13 mouse cellular contexts compared by ENCODE assay signal in the genomic region with DNA sequence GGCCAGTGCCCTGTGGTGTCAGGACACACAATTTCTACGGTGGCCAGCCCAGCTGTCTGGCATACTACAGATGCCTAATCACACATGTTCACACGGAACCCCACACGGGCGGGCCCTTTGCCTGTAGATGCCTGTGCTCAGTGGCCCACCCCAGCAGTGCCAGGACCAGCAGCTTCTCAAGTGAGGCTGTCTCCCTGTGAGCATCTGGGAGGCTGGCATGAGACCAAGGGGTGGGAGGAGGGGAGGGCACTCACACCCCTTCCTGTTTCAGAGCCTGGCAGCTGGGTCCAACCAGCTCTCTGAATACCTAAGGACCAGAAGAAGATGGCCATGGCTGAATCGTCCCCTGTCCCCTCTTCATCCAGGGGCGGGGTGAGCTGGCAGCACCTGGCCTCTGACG. TPM values are rescaled to one million over a fixed set of nuclear protein-coding genes. Genes with fewer than 3 reads are reported as not detected.
DNase-seq lines count a peak whose midpoint lies in the region; ATAC-seq and TF ChIP-seq lines count a peak whose summit lies in the region.
"Had no signal": no experiment of that assay in that cellular context is flagged by ENCODE, and none has a peak within 500 bp of the region (broad histone marks: within the 10 kb centered on the region; RNA-seq: fewer than 3 reads in every experiment).

No protein-coding gene starts in this region.

- DNase-seq in embryonic facial prominence, embryonic 14.5 days (ENCODE audit: low spot score): peak; percentile 33
- no peak for DNase-seq in embryonic facial prominence, embryonic 10.5 days (ENCODE audit: low spot score)
- no peak for DNase-seq in limb, embryonic 14.5 days (ENCODE audit: low spot score)
- no peak for DNase-seq in limb, embryonic 10.5 days (ENCODE audit: low spot score)
- DNase-seq in frontal cortex, postnatal 36 days (ENCODE audit: low spot score in 2 of 2): peak; percentile 32 to 50
- peak; percentile 18 for DNase-seq in retina, embryonic 14.5 days (ENCODE audit: low spot score)
- DNase-seq in heart, embryonic 10.5 days (ENCODE audit: low spot score): no peak
- DNase-seq: heart, adult 18-20 months had no signal

- no peaks in the 10 kb centered on the region for H3K9me3 ChIP-seq in embryonic facial prominence, embryonic 14.5 days (ENCODE audit: control insufficient read depth, low read length)
- no peaks in the 10 kb centered on the region for H3K9me3 ChIP-seq in embryonic facial prominence, embryonic 10.5 days
- no peaks in the 10 kb centered on the region for H3K9me3 ChIP-seq in limb, embryonic 14.5 days (ENCODE audit: control insufficient read depth, low read length)
- H3K9me3 ChIP-seq in limb, embryonic 10.5 days (replicated peaks): no peaks in the 10 kb centered on the region
- no peaks in the 10 kb centered on the region for H3K9me3 ChIP-seq in heart, embryonic 10.5 days

- H3K27ac ChIP-seq in embryonic facial prominence, embryonic 14.5 days (replicated peaks; ENCODE audit: low read depth, low read length): no peak overlapping the region
- H3K27ac ChIP-seq in embryonic facial prominence, embryonic 10.5 days (replicated peaks): no peak overlapping the region
- H3K27ac ChIP-seq in limb, embryonic 14.5 days (replicated peaks; ENCODE audit: low read depth, low read length): no peak overlapping the region
- no peak overlapping the region for H3K27ac ChIP-seq in limb, embryonic 10.5 days
- no peak overlapping the region for H3K27ac ChIP-seq in heart, embryonic 10.5 days

- WGBS in embryonic facial prominence, embryonic 14.5 days: 65% methylated on average over 7 of the region's 7 CpGs
- WGBS in embryonic facial prominence, embryonic 10.5 days: 81% methylated on average over 7 of the region's 7 CpGs
- 75% methylated on average over 7 of the region's 7 CpGs for WGBS in limb, embryonic 14.5 days
- WGBS in limb, embryonic 10.5 days: 86% methylated on average over 7 of the region's 7 CpGs
- WGBS in heart, embryonic 10.5 days: 72% methylated on average over 7 of the region's 7 CpGs

- H3K27me3 ChIP-seq in embryonic facial prominence, embryonic 14.5 days (replicated peaks; ENCODE audit: control insufficient read depth, insufficient read depth, low read length): 0 out of 2 replicates have a peak, but pooled peaks cover 4% of the 10 kb centered on the region
- no peaks in the 10 kb centered on the region for H3K27me3 ChIP-seq in embryonic facial prominence, embryonic 10.5 days (replicated peaks; ENCODE audit: low read depth, poor library complexity, severe bottlenecking)
- H3K27me3 ChIP-seq in limb, embryonic 14.5 days (ENCODE audit: control insufficient read depth, insufficient read depth, low read length): no peaks in the 10 kb centered on the region
- H3K27me3 ChIP-seq in limb, embryonic 10.5 days (ENCODE audit: low read depth, poor library complexity, severe bottlenecking): peaks cover 14% of the 10 kb centered on the region
- peaks cover 24% of the 10 kb centered on the region; the same call in 1 of the 2 replicates for H3K27me3 ChIP-seq in heart, embryonic 10.5 days (ENCODE audit: insufficient read depth, poor library complexity, severe bottlenecking)

- peak; percentile 68 for ATAC-seq in embryonic facial prominence, embryonic 14.5 days (ENCODE audit: low read depth)
- peak; percentile 23; the same call in 1 of the 2 replicates for ATAC-seq in limb, embryonic 14.5 days (ENCODE audit: low FRiP score, low read depth)
- ATAC-seq in monocyte, adult 5-6 weeks (replicated peaks; ENCODE audit: insufficient number of reproducible peaks, low FRiP score, low TSS enrichment, poor library complexity, severe bottlenecking): no peak
- ATAC-seq: activated CD4-positive, CD25-positive, alpha-beta regulatory T cell, adult 4 months had no signal

- 0 out of 2 replicates have a peak, but pooled peaks cover 3% of the 10 kb centered on the region for H3K4me1 ChIP-seq in embryonic facial prominence, embryonic 14.5 days (ENCODE audit: control insufficient read depth, insufficient read depth, low read length)
- H3K4me1 ChIP-seq in embryonic facial prominence, embryonic 10.5 days: peaks cover 18% of the 10 kb centered on the region
- H3K4me1 ChIP-seq in limb, embryonic 14.5 days (ENCODE audit: control insufficient read depth, insufficient read depth, low read length): no peaks in the 10 kb centered on the region
- H3K4me1 ChIP-seq in limb, embryonic 10.5 days: peaks cover 6% of the 10 kb centered on the region
- peaks cover 18% of the 10 kb centered on the region for H3K4me1 ChIP-seq in heart, embryonic 10.5 days

- no peak overlapping the region for H3K9ac ChIP-seq in embryonic facial prominence, embryonic 14.5 days (ENCODE audit: low read depth, low read length)
- no peak overlapping the region for H3K9ac ChIP-seq in limb, embryonic 14.5 days (ENCODE audit: low read depth, low read length, severe bottlenecking)

- H3K36me3 ChIP-seq in embryonic facial prominence, embryonic 14.5 days (ENCODE audit: control insufficient read depth, insufficient read depth, low read length): no peaks in the 10 kb centered on the region
- no peaks in the 10 kb centered on the region for H3K36me3 ChIP-seq in embryonic facial prominence, embryonic 10.5 days (replicated peaks)
- H3K36me3 ChIP-seq in limb, embryonic 14.5 days (ENCODE audit: control insufficient read depth, insufficient read depth, low read length): no peaks in the 10 kb centered on the region
- H3K36me3 ChIP-seq in limb, embryonic 10.5 days: no peaks in the 10 kb centered on the region
- H3K36me3 ChIP-seq in heart, embryonic 10.5 days: no peaks in the 10 kb centered on the region

- H3K4me3 ChIP-seq in embryonic facial prominence, embryonic 14.5 days (ENCODE audit: low read depth, low read length): no peak overlapping the region
- H3K4me3 ChIP-seq in embryonic facial prominence, embryonic 10.5 days: no peak overlapping the region
- H3K4me3 ChIP-seq in limb, embryonic 14.5 days (replicated peaks; ENCODE audit: low read length): no peak overlapping the region
- no peak overlapping the region for H3K4me3 ChIP-seq in limb, embryonic 10.5 days
- H3K4me3 ChIP-seq in heart, embryonic 10.5 days: no peak overlapping the region
- H3K4me3 ChIP-seq: myocyte had no signal

- no peak overlapping the region for H3K4me2 ChIP-seq in embryonic facial prominence, embryonic 14.5 days (ENCODE audit: low read depth, low read length)
- H3K4me2 ChIP-seq in limb, embryonic 14.5 days (replicated peaks; ENCODE audit: low read depth, low read length, severe bottlenecking): no peak overlapping the region

- TF ChIP-seq POLR2A in limb, embryonic 14.5 days (IDR thresholded peaks at IDR 0.05; ENCODE audit: borderline replicate concordance, extremely low read depth, insufficient read depth, insufficient read length): no peak

RNA-seq across cellular contexts. Expression of a gene that starts 22.0 kb away (rescaled TPM):
- not detected in 2 replicates for polyA plus RNA-seq in embryonic facial prominence, embryonic 14.5 days (2014; fragmentation: Nextera tagmentation; extraction: Ambion mirVana)
- not detected in 2 replicates for polyA plus RNA-seq in embryonic facial prominence, embryonic 10.5 days (2016; fragmentation: Nextera tagmentation; extraction: Ambion mirVana)
- not detected in 2 replicates for polyA plus RNA-seq in limb, embryonic 14.5 days (2012; rRNA removed)
- not detected in 2 replicates for polyA plus RNA-seq in limb, embryonic 14.5 days (2014; fragmentation: Nextera tagmentation; extraction: Ambion mirVana)
- not detected in 2 replicates for polyA plus RNA-seq in limb, embryonic 10.5 days (2016; fragmentation: Nextera tagmentation; extraction: Ambion mirVana)
- total RNA-seq in monocyte, adult 5-6 weeks (2017): not detected in 3 replicates
- not detected in 2 replicates for polyA plus RNA-seq in heart, embryonic 10.5 days (2016; fragmentation: Nextera tagmentation; extraction: Ambion mirVana)
- total RNA-seq: heart, adult 18-20 months; liver, adult 2 months had no signal
- polyA plus RNA-seq: activated CD4-positive, CD25-positive, alpha-beta regulatory T cell, adult 4 months; kidney, embryonic 14.5 days; liver, adult 2 months; myocyte had no signal

RNA-seq across cellular contexts. Expression of a gene that starts 43.0 kb away (rescaled TPM):
- 0.32 and 0.35 TPM in 2 replicates for polyA plus RNA-seq in embryonic facial prominence, embryonic 14.5 days (2014; fragmentation: Nextera tagmentation; extraction: Ambion mirVana)
- 0.31 and 0.65 TPM in 2 replicates for polyA plus RNA-seq in embryonic facial prominence, embryonic 10.5 days (2016; fragmentation: Nextera tagmentation; extraction: Ambion mirVana)
- polyA plus RNA-seq in limb, embryonic 14.5 days (2012; rRNA removed): 0.19 and 0.20 TPM in 2 replicates
- 0.08 and 0.12 TPM in 2 replicates for polyA plus RNA-seq in limb, embryonic 14.5 days (2014; fragmentation: Nextera tagmentation; extraction: Ambion mirVana)
- 0.06 and 0.24 TPM in 2 replicates for polyA plus RNA-seq in limb, embryonic 10.5 days (2016; fragmentation: Nextera tagmentation; extraction: Ambion mirVana)
- total RNA-seq in monocyte, adult 5-6 weeks (2017): not detected in 3 replicates
- polyA plus RNA-seq in heart, embryonic 10.5 days (2016; fragmentation: Nextera tagmentation; extraction: Ambion mirVana): 0.30 and 0.42 TPM in 2 replicates
- polyA plus RNA-seq: activated CD4-positive, CD25-positive, alpha-beta regulatory T cell, adult 4 months; myocyte had no signal

RNA-seq across cellular contexts. Expression of a gene that starts 54.8 kb away (rescaled TPM):
- polyA plus RNA-seq in embryonic facial prominence, embryonic 14.5 days (2014; fragmentation: Nextera tagmentation; extraction: Ambion mirVana): 1.0 and 3.0 TPM in 2 replicates
- 0.09 and 0.25 TPM in 2 replicates for polyA plus RNA-seq in embryonic facial prominence, embryonic 10.5 days (2016; fragmentation: Nextera tagmentation; extraction: Ambion mirVana)
- polyA plus RNA-seq in limb, embryonic 14.5 days (2012; rRNA removed): 0.23 and 0.51 TPM in 2 replicates
- 0.70 and 1.1 TPM in 2 replicates for polyA plus RNA-seq in limb, embryonic 14.5 days (2014; fragmentation: Nextera tagmentation; extraction: Ambion mirVana)
- 0.25 and 0.61 TPM in 2 replicates for polyA plus RNA-seq in limb, embryonic 10.5 days (2016; fragmentation: Nextera tagmentation; extraction: Ambion mirVana)
- not detected in 3 replicates for total RNA-seq in monocyte, adult 5-6 weeks (2017)
- 0.28 TPM in 1 of 2 replicates, not detected in the other for polyA plus RNA-seq in heart, embryonic 10.5 days (2016; fragmentation: Nextera tagmentation; extraction: Ambion mirVana)
- polyA plus RNA-seq: activated CD4-positive, CD25-positive, alpha-beta regulatory T cell, adult 4 months had no signal

Comparison
In these comparisons a context has a peak if more than half of its experiments do, and no peak if none do; other contexts are left out.
1. DNase-seq: peak in embryonic facial prominence, embryonic 14.5 days (single experiment), frontal cortex, postnatal 36 days (2 of 2) and retina, embryonic 14.5 days (single experiment); none in embryonic facial prominence, embryonic 10.5 days (single experiment), limb, embryonic 14.5 days (single experiment), limb, embryonic 10.5 days (single experiment) and heart, embryonic 10.5 days (single experiment).